Mouse (Mus musculus) large intestine, adult 2 months (tissue): ENCODE data around the gene Gm10295. TPM values are rescaled to one million over a fixed set of nuclear protein-coding genes. Genes with fewer than 3 reads are reported as not detected.

Experiments used
- DNase-seq: peaks from one replicate; pipeline ENCODE4 v3.0.0-alpha.2; 2012; ENCODE audit warnings: low read depth, low spot score
- WGBS: fragments of 180-500 bp; shearing (Covaris S2); methylation state at CpG from one replicate; pipeline ENCODE4 v1.1.7; 2018; 5-methylcytosine and 5-hydroxymethylcytosine counted together
- polyA plus RNA-seq: library from polyadenylated mRNA; depleted of rRNA; stranded (reverse); fragments of >200 nt; gene quantifications from 2 replicates; pipeline ENCODE4 v1.2.3, GENCODE M21; 2012

Gene Gm10295
- polyA plus RNA-seq, 1 experiment: not detected

DNA sequence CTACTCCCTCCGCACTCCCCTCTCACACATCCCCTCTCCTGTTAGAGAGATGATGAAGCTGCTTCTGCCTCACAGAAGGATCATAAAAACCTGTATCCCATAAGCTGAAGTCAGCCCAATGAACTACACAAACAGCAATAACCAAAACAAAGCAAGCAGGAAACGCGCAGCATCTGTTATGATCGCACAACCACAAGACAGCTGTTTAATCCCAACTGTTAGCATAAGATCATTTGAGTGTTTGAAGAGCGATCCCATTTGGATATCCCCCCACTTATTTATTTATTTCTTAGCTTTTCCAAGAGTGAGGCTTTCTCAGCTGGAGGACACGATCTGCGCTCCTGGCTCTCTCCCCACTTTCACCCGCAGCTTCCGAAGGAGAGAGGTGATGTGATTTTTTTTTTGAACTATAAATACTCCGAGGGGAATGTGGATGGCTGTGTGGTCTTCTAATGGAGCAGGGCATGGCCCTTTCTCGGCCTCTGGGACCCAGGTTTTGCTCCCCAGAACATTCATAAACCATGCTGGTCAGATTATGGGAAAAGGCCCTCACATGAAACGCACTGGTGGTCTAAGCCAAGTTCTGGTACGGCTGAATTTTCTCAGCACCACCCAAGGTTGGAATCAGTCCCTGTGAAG is 17.4 kb upstream of the Gm10295 start:
- 70% methylated on average over 13 of the region's 13 CpGs for WGBS
- no peak for DNase-seq

DNA sequence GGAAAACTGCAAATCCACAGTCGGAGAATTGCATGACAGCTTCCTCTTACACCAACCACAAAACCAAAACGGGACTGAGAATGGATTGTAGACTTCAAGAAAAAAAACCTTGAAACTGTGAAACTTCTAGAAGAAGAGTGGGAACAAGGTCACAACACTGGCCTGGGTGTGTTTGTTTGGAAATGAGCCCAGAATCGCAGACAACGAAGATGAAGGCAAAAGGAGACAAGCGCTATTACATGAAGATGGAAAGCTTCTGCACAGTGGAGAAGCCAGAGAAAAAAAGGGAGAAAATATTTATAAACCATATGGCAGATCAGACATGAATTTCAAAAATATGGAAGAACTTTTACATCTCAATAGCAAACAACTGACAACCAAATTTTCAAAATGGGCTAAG is 4.3 kb upstream of the Gm10295 start:
- 61% methylated on average over 5 of the region's 5 CpGs for WGBS
- DNase-seq: no peak

DNA sequence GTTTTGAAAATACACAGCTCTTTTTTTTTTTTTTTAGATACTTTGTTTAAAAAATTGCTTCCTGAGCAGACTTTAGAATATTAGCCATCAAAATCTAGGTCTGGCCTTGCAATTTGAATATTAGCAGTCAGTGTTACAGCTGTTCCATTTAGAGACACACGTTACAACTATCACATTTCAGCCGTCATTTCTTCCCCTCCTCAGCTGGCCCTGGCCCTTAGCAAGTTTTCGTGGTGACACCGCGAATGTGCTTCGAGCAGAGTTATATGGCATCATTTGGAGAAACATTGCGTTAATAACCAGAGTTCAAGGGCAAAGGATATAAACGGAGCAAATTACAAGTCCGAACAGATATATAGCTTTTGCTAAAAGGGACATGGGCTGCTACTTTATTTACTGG is 2.4 kb downstream of the Gm10295 start:
- 71% methylated on average over 9 of the region's 9 CpGs for WGBS
- no peak for DNase-seq

DNA sequence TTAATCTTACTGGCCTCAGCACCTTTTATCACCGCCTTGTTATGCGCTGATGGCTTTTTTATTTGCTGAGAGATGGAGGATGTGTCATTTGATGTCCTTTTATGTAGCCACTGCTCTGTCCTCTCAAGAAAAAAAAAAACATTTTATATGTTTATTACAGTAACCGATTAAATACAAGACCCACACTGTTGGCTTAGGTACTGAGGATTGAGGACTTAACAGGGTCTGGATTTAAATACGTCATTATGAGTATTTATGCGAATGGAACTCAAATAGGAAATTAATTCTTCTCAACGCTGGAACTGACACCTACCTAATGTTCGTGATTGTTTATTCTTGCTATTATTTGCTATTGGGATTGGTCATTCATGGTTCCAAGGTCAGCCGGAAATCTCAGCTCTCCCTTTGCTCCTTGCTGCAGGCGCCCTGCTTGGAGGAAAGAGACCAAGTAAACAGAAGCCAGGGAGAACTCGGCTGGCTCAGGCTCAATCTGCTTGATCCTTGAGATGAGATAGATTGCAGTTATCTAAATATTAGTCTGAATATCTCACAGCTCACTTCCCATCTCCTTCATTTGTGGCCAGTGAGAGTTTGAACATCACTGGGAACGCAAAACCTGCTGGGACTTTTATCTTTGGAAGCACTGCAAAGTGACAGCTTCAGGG is 26.2 kb downstream of the Gm10295 start:
- WGBS: 55% methylated on average over 11 of the region's 11 CpGs

DNA sequence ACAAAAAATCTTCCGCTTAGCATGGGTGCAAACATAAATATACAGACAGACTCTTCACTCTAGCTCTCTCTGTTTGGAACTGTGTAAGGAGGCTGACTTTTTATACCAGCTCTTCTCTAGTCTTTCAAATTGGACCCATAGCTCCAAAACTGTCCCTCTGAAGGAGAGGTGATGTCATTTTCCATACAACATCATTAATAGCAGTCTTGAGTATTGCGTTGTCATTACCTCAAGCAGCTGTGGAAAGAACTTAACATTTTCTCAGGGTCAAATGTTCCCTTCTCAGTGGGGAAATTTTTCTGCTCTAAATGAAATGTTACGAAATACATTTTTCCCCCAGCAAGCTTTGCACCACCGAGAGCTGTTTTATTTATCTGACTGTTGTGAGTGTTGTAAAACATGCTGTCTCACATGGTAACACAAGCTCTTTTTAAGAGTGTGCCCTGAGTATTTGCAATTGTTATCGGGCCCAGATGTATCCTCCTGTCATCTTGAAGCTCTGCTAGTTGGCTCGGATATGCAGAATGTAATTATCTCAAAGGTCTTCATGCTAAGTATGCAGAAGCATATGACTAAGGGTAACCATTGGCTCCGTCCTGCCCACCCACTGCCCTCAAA is 38.0 kb downstream of the Gm10295 start:
- DNase-seq: no peak
- 68% methylated on average over 7 of the region's 7 CpGs for WGBS

More for the DNA sequence above, 26.2 kb downstream of the Gm10295 start:
- DNase-seq: no peak

DNA sequence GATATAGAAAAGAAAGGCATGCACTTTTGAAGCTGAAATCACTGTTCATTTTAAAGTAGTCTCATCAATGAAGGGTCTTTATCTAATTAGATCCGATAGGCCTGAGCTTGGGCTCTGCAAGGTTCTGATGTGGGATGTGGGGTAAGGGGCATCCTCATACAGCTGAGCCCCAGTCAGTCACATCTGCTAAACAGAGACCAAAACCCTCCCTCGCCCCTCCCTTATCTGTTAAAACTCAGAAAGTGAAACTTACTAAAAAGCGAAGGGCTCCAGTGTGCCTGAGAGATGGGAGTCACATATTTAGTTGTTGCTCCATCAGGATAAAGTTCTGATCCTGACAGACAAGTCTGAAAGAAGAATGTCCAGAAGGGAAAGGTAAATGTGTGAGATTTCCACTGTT is 38.9 kb downstream of the Gm10295 start:
- 75% methylated on average over 3 of the region's 3 CpGs for WGBS
- DNase-seq: no peak

DNA sequence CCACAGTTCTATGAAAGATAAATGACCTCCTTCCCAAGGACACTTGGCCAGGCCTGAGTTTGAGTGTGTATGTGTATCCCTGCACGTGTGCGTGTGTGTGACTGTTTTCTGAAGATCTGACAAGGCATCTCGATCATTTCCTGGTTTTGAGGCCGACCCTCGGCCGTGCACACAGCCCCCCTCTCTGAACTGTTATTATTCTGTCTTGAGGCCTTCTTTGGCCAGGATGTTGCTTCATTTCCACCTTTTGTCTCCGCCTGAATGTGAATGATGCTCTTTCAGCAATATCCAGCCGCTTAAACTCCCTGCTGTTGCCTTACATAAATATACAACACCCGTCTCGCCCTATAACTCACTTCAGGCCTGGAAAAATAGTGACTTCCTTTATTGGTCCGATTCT is 39.9 kb downstream of the Gm10295 start:
- WGBS: 63% methylated on average over 11 of the region's 11 CpGs
- no peak for DNase-seq

DNA sequence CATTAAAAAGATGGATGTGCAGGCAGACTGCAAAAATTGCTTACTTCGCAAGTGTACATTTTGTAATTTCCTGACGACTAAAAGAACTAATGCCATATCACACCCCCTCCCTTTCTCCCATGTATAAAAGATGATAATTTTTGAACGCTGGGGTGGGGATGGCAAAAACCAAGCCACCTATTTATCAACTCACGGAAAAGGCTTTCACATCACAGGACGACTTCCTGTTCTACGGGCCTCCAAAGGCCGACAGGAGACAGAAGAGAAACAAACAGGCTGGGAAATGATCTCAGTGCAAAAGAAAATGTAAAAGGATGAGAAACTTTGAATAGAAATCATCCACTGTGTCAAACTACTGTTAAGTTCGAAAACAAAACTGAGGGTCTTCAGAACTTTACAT is 43.2 kb downstream of the Gm10295 start:
- no peak for DNase-seq
- 78% methylated on average over 8 of the region's 8 CpGs for WGBS

DNA sequence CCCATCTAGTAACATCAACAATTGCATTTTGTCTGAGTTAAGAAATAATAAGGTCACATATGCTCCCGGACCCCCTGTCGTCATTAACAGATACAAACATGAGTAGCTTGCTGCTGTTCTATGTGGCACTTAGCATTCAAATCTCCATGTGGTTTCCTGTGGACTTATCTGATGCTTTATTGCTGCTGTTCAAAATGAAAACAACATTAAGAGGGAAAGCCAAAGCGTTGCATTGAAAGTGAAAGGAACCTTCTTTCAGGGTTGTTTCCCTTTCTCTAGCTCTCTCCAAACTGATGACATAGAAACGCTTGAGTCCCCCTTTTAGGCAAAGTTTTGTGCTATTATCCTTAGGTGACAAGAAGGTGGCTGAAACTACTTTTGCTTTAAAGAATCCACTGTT is 48.6 kb downstream of the Gm10295 start:
- no peak for DNase-seq
- 58% methylated on average over 4 of the region's 4 CpGs for WGBS
